Mouse (Mus musculus) ES-Bruce4 (cell line): ENCODE results near the gene Ntn4. TPM values are rescaled to one million over a fixed set of nuclear protein-coding genes. Genes with fewer than 3 reads are reported as not detected.

Experiments used
- H3K27ac ChIP-seq: 2 replicates; pipeline ENCODE4 v1.5.1; 2012; ENCODE audit warnings: low read length, inconsistent platforms; ENCODE audit not compliant: insufficient read depth
- H3K27me3 ChIP-seq: 2 replicates; pipeline ENCODE4 v1.6.1; 2012; ENCODE audit warnings: mild to moderate bottlenecking, low read length, inconsistent platforms; ENCODE audit not compliant: control insufficient read depth, poor library complexity, insufficient read depth, severe bottlenecking
- H3K36me3 ChIP-seq: 2 replicates; pipeline ENCODE4 v1.6.1; 2012; ENCODE audit warnings: inconsistent platforms, mild to moderate bottlenecking, low read length, moderate library complexity; ENCODE audit not compliant: control insufficient read depth, poor library complexity, insufficient read depth, severe bottlenecking
- H3K4me1 ChIP-seq: one replicate; pipeline ENCODE4 v1.8.1; 2011; ENCODE audit warnings: low read length; ENCODE audit not compliant: control insufficient read depth, insufficient read depth
- H3K4me3 ChIP-seq: 2 replicates; pipeline ENCODE4 v1.5.1; 2011; ENCODE audit warnings: low read depth, mild to moderate bottlenecking, low read length
- H3K9ac ChIP-seq: 2 replicates; pipeline ENCODE4 v1.6.1; 2012; ENCODE audit warnings: low read depth, mild to moderate bottlenecking, inconsistent platforms; ENCODE audit not compliant: poor library complexity, severe bottlenecking
- H3K9me3 ChIP-seq: replicated peaks from 2 replicates; pipeline ENCODE4 v1.6.1; 2012; ENCODE audit warnings: mild to moderate bottlenecking, low read length, inconsistent platforms; ENCODE audit not compliant: control insufficient read depth, poor library complexity, insufficient read depth, severe bottlenecking
- CTCF ChIP-seq: IDR thresholded peaks from one replicate; pipeline ENCODE4 v1.8.1; 2011; ENCODE audit warnings: low read depth, low read length
- EP300 ChIP-seq: IDR thresholded peaks from 2 replicates; pipeline ENCODE4 v1.6.1; 2011; ENCODE audit warnings: low read depth, low read length; ENCODE audit not compliant: insufficient read depth
- POLR2A ChIP-seq: IDR thresholded peaks from one replicate; pipeline ENCODE4 v1.8.1; 2011; ENCODE audit warnings: low read length; ENCODE audit not compliant: insufficient read depth
- polyA plus RNA-seq: library from polyadenylated mRNA; stranded (reverse); fragments of >200 nt; gene quantifications from 2 replicates; pipeline ENCODE4 v1.2.4, GENCODE M21; 2011; ENCODE audit warnings: low read depth; ENCODE audit not compliant: missing spikeins, insufficient read depth, insufficient read length

The Ntn4 gene
- polyA plus RNA-seq, 1 experiment: 2.2 TPM

DNA sequence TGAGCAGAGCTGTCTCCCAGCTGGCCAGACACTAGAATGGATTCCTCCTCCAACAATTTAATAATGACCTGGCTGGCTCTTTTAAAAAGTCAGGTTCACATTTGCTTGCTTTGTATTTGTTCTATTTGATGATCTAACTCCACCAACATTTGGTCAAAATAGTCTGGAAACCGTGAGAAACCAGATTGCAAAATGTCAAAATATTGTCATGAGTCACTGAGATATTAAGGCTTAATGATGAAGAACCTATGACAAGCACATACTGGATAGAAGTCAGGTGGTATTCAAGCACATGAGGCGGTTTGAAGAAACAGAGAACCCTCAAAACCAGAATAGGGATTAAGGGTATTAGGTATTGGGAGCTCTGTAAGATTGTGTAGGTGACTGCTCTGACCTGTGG, 12.8 kb downstream of the Ntn4 start:
- H3K4me3 ChIP-seq: no peak overlapping the region
- no peaks in the 10 kb centered on the region for H3K9me3 ChIP-seq
- H3K9ac ChIP-seq: no peak overlapping the region
- H3K4me1 ChIP-seq: peaks cover 2% of the 10 kb centered on the region
- TF ChIP-seq POLR2A (no peak), CTCF (no peak), EP300 (no peak)
- no peaks in the 10 kb centered on the region for H3K36me3 ChIP-seq
- H3K27me3 ChIP-seq: no peaks in the 10 kb centered on the region
- no peak overlapping the region for H3K27ac ChIP-seq

DNA sequence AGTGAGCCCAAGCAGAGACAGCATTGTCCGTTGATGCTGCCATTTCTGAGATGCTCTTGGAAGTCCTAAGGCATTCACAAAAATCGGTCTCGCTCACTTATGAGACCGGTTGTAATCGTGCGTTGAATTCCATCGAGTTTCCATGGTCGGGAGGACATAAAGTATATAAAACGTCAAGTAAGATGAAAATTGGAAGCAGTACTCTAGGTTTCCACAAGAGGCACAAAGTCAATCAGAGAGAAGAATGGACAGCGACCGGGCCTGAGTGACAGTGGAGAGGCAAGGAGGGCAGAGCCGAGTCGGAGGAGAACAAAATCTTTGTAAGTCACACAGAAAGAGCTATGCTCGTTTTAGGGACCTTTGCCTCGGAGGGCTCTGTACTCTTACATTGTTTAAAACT, 14.9 kb downstream of the Ntn4 start:
- H3K27ac ChIP-seq: no peak overlapping the region
- H3K36me3 ChIP-seq: no peaks in the 10 kb centered on the region
- no peak overlapping the region for H3K4me3 ChIP-seq
- no peaks in the 10 kb centered on the region for H3K9me3 ChIP-seq
- no peak overlapping the region for H3K9ac ChIP-seq
- TF ChIP-seq EP300: no peak
- no peak for TF ChIP-seq POLR2A
- TF ChIP-seq CTCF: no peak
- no peaks in the 10 kb centered on the region for H3K27me3 ChIP-seq
- no peaks in the 10 kb centered on the region for H3K4me1 ChIP-seq

DNA sequence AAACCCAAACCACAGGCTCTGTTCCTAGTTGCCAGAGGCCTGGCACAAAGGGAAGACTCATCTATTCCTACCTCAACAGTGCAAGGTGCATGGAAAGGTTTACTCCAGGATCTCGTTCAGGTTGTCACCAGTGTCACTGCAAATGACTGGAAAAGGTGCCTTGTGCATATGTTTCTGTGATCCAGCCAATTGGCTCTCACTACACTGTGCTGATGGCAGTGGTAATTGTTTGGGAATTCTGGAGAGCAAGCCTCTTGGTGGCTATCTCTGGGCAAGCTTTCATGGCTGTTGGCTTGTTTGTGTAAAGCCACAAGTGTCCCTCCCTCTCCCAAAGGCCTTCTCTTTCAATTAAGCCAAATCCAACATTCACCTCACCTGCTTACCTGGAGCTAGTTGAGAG, 19.3 kb downstream of the Ntn4 start:
- no peaks in the 10 kb centered on the region for H3K27me3 ChIP-seq
- H3K4me3 ChIP-seq: no peak overlapping the region
- H3K9ac ChIP-seq: no peak overlapping the region
- no peaks in the 10 kb centered on the region for H3K9me3 ChIP-seq
- no peak for TF ChIP-seq EP300
- no peak overlapping the region for H3K27ac ChIP-seq
- H3K4me1 ChIP-seq: no peaks in the 10 kb centered on the region
- no peaks in the 10 kb centered on the region for H3K36me3 ChIP-seq

GRCm38 (mm10) chr10:93661348-93661991, 21.0 kb downstream of the Ntn4 start:
- Histone ChIP-seq H3K9ac (no peak overlapping the region), H3K27me3 (no peaks in the 10 kb centered on the region), H3K4me3 (no peak overlapping the region), H3K27ac (no peak overlapping the region), H3K9me3 (no peaks in the 10 kb centered on the region), H3K4me1 (no peaks in the 10 kb centered on the region), H3K36me3 (no peaks in the 10 kb centered on the region)
- TF ChIP-seq POLR2A (no peak), CTCF (no peak), EP300 (no peak)

GRCm38 (mm10) chr10:93662018-93662417, 21.5 kb downstream of the Ntn4 start:
- Histone ChIP-seq H3K36me3 (no peaks in the 10 kb centered on the region), H3K27ac (no peak overlapping the region)
- TF ChIP-seq EP300 (no peak), CTCF (no peak), POLR2A (no peak)

DNA sequence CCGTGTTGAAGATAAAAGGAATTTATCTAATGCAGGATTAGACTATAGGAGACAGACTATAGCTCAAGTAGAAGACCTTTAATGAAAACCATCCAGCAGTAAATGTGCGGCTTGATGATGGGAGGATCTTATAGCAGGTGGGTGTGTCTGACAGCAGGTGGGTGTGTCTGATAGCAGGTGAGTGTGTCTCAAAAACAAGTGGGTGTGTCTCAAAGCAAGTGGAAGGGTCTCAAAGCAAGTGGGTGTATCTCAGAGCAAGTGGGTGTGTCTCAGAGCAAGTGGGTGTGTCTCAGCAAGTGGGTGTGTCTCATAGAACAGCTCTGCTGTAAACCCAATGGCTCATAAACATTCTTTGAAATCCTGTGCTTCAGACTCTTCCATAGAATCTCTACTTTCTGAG, 25.7 kb downstream of the Ntn4 start:
- Histone ChIP-seq H3K4me3 (no peak overlapping the region), H3K9me3 (no peaks in the 10 kb centered on the region), H3K27me3 (no peaks in the 10 kb centered on the region), H3K27ac (no peak overlapping the region), H3K36me3 (no peaks in the 10 kb centered on the region), H3K9ac (no peak overlapping the region), H3K4me1 (peaks cover 4% of the 10 kb centered on the region)
- TF ChIP-seq CTCF: no peak
- TF ChIP-seq EP300: 0 out of 2 replicates have a peak, but pooled peaks have one; percentile 34
- no peak for TF ChIP-seq POLR2A

More at GRCm38 (mm10) chr10:93662018-93662417, 21.5 kb downstream of the Ntn4 start:
- H3K4me3 ChIP-seq: no peak overlapping the region
- no peaks in the 10 kb centered on the region for H3K9me3 ChIP-seq
- H3K27me3 ChIP-seq: no peaks in the 10 kb centered on the region
- H3K4me1 ChIP-seq: peaks cover 2% of the 10 kb centered on the region
- no peak overlapping the region for H3K9ac ChIP-seq
